Mouse (Mus musculus): ENCODE measurements around the gene Lsm4.

- TF ChIP-seq CTCF (conservative IDR thresholded peaks at IDR 0.05; ENCODE audit: low read length) (no peak), NANOG (IDR thresholded peaks at IDR 0.05; ENCODE audit: borderline replicate concordance, low read length) (no peak), POU5F1 (IDR thresholded peaks at IDR 0.05; ENCODE audit: borderline replicate concordance, low read length) (no peak)
These were observed 13.3 kb upstream of the Lsm4 start for GRCm38 (mm10) chr8:70659604-70660272.

Measured in E14TG2a.4 (cell line).